Mouse (Mus musculus) left cerebral cortex, adult 18-20 months (tissue): ENCODE results near the gene Zfpm1. TPM values are rescaled to one million over a fixed set of nuclear protein-coding genes. Genes with fewer than 3 reads are reported as not detected.
"Not testable (repeated sequence)": the region's sequence is repeated elsewhere in the genome, so short reads cannot be mapped to it uniquely, and the experiment has no call there.

Experiments
- DNase-seq, 2 experiments: peaks; one replicate each; pipeline ENCODE4 v3.0.0; 2021 to 2022; ENCODE audit warnings: low spot score in 2 of 2, mixed read lengths in 1 of 2
- total RNA-seq, 2 experiments: library from RNA; stranded (reverse); gene quantifications; 2 replicates each; pipeline ENCODE4 v1.2.3; 2021

The Zfpm1 gene
- total RNA-seq, 2 experiments from 2014 or later = 35.6 to 37.5 TPM

- DNase-seq = not testable (repeated sequence)
Observed at GRCm38 (mm10) chr8:122323951-122324402, 42.0 kb downstream of the Zfpm1 start.

GRCm38 (mm10) chr8:122325196-122325595 is 43.3 kb downstream of the Zfpm1 start:
- DNase-seq = no peak

GRCm38 (mm10) chr8:122326114-122326542 is 44.2 kb downstream of the Zfpm1 start:
- DNase-seq = no peak

GRCm38 (mm10) chr8:122329072-122329471 is 47.1 kb downstream of the Zfpm1 start:
- no peak for DNase-seq

GRCm38 (mm10) chr8:122329553-122330239 is 47.8 kb downstream of the Zfpm1 start:
- DNase-seq = no peak

GRCm38 (mm10) chr8:122330446-122331133 is 48.6 kb downstream of the Zfpm1 start:
- no peak for DNase-seq

- no peak for DNase-seq
Observed at GRCm38 (mm10) chr8:122331134-122331523, 49.2 kb downstream of the Zfpm1 start.

- DNase-seq = peak; percentile 77 to 83
Observed at GRCm38 (mm10) chr8:122332753-122333506, 51.0 kb downstream of the Zfpm1 start.

GRCm38 (mm10) chr8:122333531-122333930 is 51.6 kb downstream of the Zfpm1 start:
- DNase-seq = no peak

GRCm38 (mm10) chr8:122334791-122335490 is 53.0 kb downstream of the Zfpm1 start:
- DNase-seq = no peak

- DNase-seq = no peak
Observed at GRCm38 (mm10) chr8:122335638-122336250, 53.8 kb downstream of the Zfpm1 start.

GRCm38 (mm10) chr8:122336251-122336910 is 54.4 kb downstream of the Zfpm1 start:
- DNase-seq = peak in 1 of 2 experiments; percentile 51

GRCm38 (mm10) chr8:122338852-122339251 is 56.9 kb downstream of the Zfpm1 start:
- DNase-seq = no peak

- no peak for DNase-seq
Observed at GRCm38 (mm10) chr8:122340761-122341160, 58.8 kb downstream of the Zfpm1 start.

- DNase-seq = no peak
Observed at GRCm38 (mm10) chr8:122341790-122342189, 59.8 kb downstream of the Zfpm1 start.

- no peak for DNase-seq
Observed at GRCm38 (mm10) chr8:122342362-122342761, 60.4 kb downstream of the Zfpm1 start.

GRCm38 (mm10) chr8:122342806-122343209 is 60.9 kb downstream of the Zfpm1 start:
- DNase-seq = peak; percentile 42 to 50

GRCm38 (mm10) chr8:122343341-122343740 is 61.4 kb downstream of the Zfpm1 start:
- DNase-seq = no peak

GRCm38 (mm10) chr8:122343758-122344157 is 61.8 kb downstream of the Zfpm1 start:
- no peak for DNase-seq

- DNase-seq = no peak
Observed at GRCm38 (mm10) chr8:122344219-122344618, 62.3 kb downstream of the Zfpm1 start.
